Mouse (Mus musculus): ENCODE results near the gene Tubgcp4. TPM values are rescaled to one million over a fixed set of nuclear protein-coding genes. Genes with fewer than 3 reads are reported as not detected.
A peak's percentile ranks its signal among the peaks of the same experiment; 100 is the strongest.
"Not testable (repeated sequence)": the region's sequence is repeated elsewhere in the genome, so short reads cannot be mapped to it uniquely, and the experiment has no call there.

Gene Tubgcp4
- 51.9 and 58.0 TPM in 2 replicates for polyA plus RNA-seq (2014; fragmentation: Nextera tagmentation; extraction: Ambion mirVana)

DNA sequence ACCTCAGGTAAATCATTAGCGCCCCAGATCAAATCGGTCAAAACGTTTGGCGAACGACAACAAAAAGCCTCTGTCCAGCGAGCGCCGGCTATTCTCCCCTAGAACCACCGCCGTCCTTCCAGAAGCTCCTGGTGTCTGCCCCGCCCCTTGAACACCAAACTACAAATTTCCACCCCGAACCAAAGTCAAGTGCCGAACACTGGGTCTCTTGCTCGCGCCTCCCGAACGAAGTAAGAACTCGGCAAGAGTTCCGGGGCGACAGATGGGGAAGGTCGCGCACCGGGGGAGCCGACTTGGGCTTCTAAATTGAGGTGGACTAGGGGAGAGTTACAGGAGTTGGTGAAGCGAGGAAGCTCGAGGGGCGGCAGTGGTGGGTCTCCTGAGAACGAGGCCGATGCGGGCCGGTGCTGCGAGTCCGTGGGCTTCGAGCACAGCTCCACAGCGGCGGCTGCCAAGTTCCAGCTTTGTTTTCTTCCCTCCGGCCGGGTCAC lies at the start of gene Tubgcp4:
Tubgcp4 (plus strand) TSS at position 174 of the 491 bp plus-strand sequence.
- under 1% methylated on average over 38 of the region's 38 CpGs for WGBS
- ATAC-seq (ENCODE audit: insufficient read depth) (peak; percentile 51), DNase-seq (peak; percentile 62)
- H3K9me3 ChIP-seq (ENCODE audit: low read depth, low read length) = no peaks in the 10 kb centered on the region
- peaks cover 7% of the 10 kb centered on the region for H3K4me1 ChIP-seq (ENCODE audit: insufficient read depth)
- peak within 1 kb of the TSS; percentile 82 for H3K4me3 ChIP-seq (ENCODE audit: low read depth, low read length)
- peak within 1 kb of the TSS; percentile 87 for H3K27ac ChIP-seq (ENCODE audit: low read depth)
- H3K4me2 ChIP-seq = peak within 1 kb of the TSS; percentile 75
- peak within 1 kb of the TSS; percentile 83 for H3K9ac ChIP-seq
- H3K27me3 ChIP-seq (ENCODE audit: insufficient read depth, low read length) = no peaks in the 10 kb centered on the region
- peaks cover 29% of the 10 kb centered on the region for H3K36me3 ChIP-seq (ENCODE audit: insufficient read depth)
- TF ChIP-seq CTCF (IDR thresholded peaks at IDR 0.05; ENCODE audit: low read depth) = no peak

DNA sequence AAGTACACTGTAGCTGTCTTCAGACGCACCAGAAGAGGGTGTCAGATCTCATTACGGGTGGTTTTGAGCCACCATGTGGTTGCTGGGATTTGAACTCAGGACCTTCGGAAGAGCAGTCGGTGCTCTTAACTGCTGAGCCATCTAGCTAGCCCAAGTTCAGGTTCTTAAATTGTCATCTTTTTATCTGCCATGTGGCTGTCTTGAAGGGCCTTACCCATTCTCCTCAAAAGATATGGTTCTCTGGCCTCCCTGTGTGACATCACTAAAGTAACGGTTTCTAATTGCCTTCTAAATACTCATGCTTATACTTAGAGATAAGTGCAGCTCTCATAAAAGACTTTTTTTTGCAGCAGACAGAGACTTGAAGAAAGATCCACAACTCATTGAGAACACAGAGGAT lies 44.2 kb upstream of the Tubgcp4 start:
- not testable (repeated sequence) for H3K27me3 ChIP-seq (ENCODE audit: insufficient read depth, low read length); DNase-seq; H3K9ac ChIP-seq; H3K4me3 ChIP-seq (ENCODE audit: low read depth, low read length); ATAC-seq (ENCODE audit: insufficient read depth); H3K9me3 ChIP-seq (ENCODE audit: low read depth, low read length); H3K36me3 ChIP-seq (ENCODE audit: insufficient read depth); H3K4me2 ChIP-seq; H3K4me1 ChIP-seq (ENCODE audit: insufficient read depth); H3K27ac ChIP-seq (ENCODE audit: low read depth)
- 87% methylated on average over 5 of the region's 5 CpGs for WGBS

DNA sequence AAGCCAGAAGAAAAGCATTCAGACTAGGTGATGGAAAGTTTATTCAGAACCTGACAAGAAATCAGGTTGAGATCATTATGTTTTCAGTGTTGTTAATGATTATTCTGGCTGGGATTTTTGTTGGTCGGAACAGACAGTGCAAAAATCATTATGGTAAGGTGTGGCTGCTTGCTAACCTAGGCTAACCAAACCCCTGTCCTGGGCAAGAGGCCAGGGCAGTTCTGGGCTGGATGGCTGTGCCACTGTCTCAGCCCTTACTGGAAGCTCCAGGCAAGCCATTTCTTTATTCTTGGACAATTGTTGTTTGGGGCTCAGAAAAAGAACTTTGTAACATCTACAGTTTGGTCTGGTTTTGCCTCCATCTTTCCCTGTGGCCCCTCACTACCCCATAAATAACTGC lies 42.9 kb upstream of the Tubgcp4 start:
- Histone ChIP-seq H3K36me3 (ENCODE audit: insufficient read depth) (no peaks in the 10 kb centered on the region), H3K27ac (ENCODE audit: low read depth) (no peak overlapping the region), H3K9me3 (ENCODE audit: low read depth, low read length) (no peaks in the 10 kb centered on the region), H3K4me3 (ENCODE audit: low read depth, low read length) (no peak overlapping the region), H3K9ac (no peak overlapping the region), H3K4me2 (no peak overlapping the region), H3K27me3 (ENCODE audit: insufficient read depth, low read length) (no peaks in the 10 kb centered on the region), H3K4me1 (ENCODE audit: insufficient read depth) (no peaks in the 10 kb centered on the region)
- DNase-seq (no peak), ATAC-seq (ENCODE audit: insufficient read depth) (no peak)
- WGBS = 68% methylated on average over 1 of the region's 1 CpGs
- no peak for TF ChIP-seq CTCF (IDR thresholded peaks at IDR 0.05; ENCODE audit: low read depth)

DNA sequence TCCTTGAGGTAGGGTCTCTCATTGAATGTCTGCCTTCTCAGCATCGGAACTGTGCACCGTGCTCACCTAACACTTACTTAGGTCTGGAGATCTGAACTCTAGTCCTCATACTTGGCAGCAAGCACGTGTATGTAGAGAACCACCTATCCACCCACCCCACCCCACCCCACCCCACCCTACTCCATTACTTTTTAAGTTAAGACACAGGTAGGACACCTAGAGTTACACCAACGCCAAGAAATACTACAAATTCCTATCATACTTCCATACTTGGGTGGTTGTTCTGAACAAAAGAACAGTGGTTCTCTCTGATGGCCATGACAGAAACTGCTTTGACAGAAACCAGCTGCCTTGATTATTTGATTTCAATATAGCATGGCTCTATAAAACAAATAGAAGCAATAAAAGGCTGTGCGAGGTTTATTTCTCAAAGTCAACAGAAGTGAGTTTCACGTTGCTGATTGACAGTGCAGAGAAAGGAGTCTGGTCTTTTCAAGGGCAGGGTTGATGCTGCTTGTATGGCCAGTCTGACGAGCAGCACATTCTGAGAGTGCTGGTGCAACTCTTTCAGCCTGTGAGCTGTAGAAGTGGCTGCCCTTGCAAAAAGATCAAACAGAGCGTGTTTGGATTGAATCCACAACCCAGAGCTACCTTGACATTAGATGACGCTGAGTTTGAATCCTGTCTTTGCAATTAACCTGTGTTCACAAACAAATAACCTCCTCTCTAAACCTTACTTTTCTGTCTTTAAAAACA lies 41.4 kb upstream of the Tubgcp4 start:
- no peak overlapping the region for H3K9ac ChIP-seq
- DNase-seq = peak; percentile 34
- peak; percentile 70; the same call in 1 of the 2 replicates for ATAC-seq (ENCODE audit: insufficient read depth)
- H3K36me3 ChIP-seq (ENCODE audit: insufficient read depth) = no peaks in the 10 kb centered on the region
- H3K4me2 ChIP-seq = no peak overlapping the region
- 48% methylated on average over 9 of the region's 9 CpGs for WGBS
- H3K27me3 ChIP-seq (ENCODE audit: insufficient read depth, low read length) = no peaks in the 10 kb centered on the region
- no peaks in the 10 kb centered on the region for H3K4me1 ChIP-seq (ENCODE audit: insufficient read depth)
- TF ChIP-seq CTCF (IDR thresholded peaks at IDR 0.05; ENCODE audit: low read depth) = no peak
- H3K4me3 ChIP-seq (ENCODE audit: low read depth, low read length) = no peak overlapping the region
- no peak overlapping the region; the same call in 1 of the 2 replicates for H3K27ac ChIP-seq (ENCODE audit: low read depth)
- H3K9me3 ChIP-seq (ENCODE audit: low read depth, low read length) = no peaks in the 10 kb centered on the region

DNA sequence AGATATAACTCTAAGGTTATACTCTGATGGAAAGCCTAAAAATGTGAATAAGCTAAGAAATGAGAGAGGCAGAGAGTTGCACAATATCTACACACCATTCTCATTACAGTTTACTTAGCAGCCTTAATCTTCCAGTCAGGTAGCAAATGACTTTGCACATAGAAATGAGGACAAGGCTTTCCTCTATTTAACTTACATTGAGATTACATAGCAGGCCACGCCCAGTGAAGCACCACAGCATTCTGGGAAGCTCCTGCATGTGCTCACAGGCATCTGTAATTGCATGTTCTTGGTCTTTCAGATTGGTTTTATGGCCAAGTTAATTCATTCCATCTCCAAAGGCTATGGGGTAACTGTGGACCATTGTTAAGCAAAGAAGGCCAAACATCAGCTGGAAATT lies 37.6 kb upstream of the Tubgcp4 start:
- Histone ChIP-seq H3K4me3 (ENCODE audit: low read depth, low read length) (no peak overlapping the region), H3K9ac (no peak overlapping the region), H3K27ac (ENCODE audit: low read depth) (no peak overlapping the region), H3K9me3 (ENCODE audit: low read depth, low read length) (no peaks in the 10 kb centered on the region), H3K4me2 (no peak overlapping the region), H3K27me3 (ENCODE audit: insufficient read depth, low read length) (no peaks in the 10 kb centered on the region), H3K36me3 (ENCODE audit: insufficient read depth) (0 out of 2 replicates have a peak, but pooled peaks cover 4% of the 10 kb centered on the region), H3K4me1 (ENCODE audit: insufficient read depth) (no peaks in the 10 kb centered on the region)
- TF ChIP-seq CTCF (IDR thresholded peaks at IDR 0.05; ENCODE audit: low read depth) = no peak
- DNase-seq = no peak
- ATAC-seq (ENCODE audit: insufficient read depth) = no peak
- 61% methylated on average over 1 of the region's 1 CpGs for WGBS

DNA sequence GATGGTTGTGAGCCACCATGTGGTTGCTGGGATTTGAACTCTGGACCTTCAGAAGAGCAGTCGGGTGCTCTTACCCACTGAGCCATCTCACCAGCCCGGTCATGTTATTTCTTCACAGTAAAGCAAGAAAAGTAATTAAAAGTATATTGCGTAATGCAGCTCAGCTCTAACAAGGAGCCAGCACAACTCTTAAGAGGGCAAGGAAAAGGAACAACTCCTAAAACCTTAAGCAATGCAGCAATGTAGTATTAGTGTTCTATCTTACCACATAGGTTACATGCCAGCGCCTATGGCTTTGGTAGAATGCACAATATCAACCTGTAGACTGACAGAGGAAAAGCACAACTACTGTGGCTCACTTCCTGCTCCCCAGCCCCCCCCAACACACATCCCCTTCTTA lies 33.1 kb upstream of the Tubgcp4 start:
- no peak for ATAC-seq (ENCODE audit: insufficient read depth)
- peaks cover 8% of the 10 kb centered on the region; the same call in 1 of the 2 replicates for H3K9me3 ChIP-seq (ENCODE audit: low read depth, low read length)
- no peak for DNase-seq
- H3K27ac ChIP-seq (ENCODE audit: low read depth) = no peak overlapping the region
- H3K4me3 ChIP-seq (ENCODE audit: low read depth, low read length) = no peak overlapping the region
- no peak overlapping the region for H3K4me2 ChIP-seq
- H3K4me1 ChIP-seq (ENCODE audit: insufficient read depth) = peaks cover 7% of the 10 kb centered on the region
- no peaks in the 10 kb centered on the region for H3K27me3 ChIP-seq (ENCODE audit: insufficient read depth, low read length)
- over 99% methylated on average over 4 of the region's 4 CpGs for WGBS
- H3K9ac ChIP-seq = no peak overlapping the region
- TF ChIP-seq CTCF (IDR thresholded peaks at IDR 0.05; ENCODE audit: low read depth) = no peak
- H3K36me3 ChIP-seq (ENCODE audit: insufficient read depth) = peaks cover 16% of the 10 kb centered on the region

DNA sequence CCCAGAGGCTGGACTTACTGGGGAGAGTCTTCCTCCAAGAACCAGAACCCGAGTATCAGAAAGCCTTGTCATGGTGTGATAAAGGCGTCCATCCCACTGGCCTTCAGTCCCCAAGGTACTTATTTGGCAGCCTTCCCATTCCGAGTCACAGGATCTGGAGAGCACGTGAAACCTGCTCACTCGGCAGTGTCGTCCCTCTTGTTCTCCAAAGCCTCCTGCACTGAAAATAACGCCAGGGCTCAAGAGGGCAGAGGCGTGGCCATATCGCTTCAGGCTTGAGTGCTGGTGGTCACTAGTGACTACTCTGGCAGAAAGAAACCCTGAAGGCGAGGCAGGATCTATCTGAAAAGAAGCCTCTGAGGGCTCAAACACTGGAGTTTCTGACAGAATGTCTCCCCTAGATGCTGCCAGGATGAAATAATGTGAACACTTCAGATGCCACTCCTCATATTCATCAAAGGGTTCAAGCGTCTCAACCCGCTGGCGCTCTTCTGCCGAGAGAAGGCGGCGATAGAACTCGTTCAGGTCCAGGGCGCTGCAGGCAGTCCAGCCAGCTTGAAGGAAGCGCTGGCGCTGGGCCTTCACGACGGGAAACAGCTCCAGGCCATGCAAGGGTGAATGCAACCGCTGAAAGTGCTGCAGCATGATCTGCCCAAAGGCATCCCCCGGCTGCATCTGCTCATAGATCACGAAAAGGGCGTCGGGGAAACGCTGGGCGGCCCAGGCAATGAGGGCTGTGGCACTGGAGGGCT lies 31.0 kb upstream of the Tubgcp4 start:
- peak; percentile 52 for ATAC-seq (ENCODE audit: insufficient read depth)
- 38% methylated on average over 29 of the region's 29 CpGs for WGBS
- H3K27ac ChIP-seq (ENCODE audit: low read depth) = peak overlapping the region; percentile 99

More for the DNA sequence above, 31.0 kb upstream of the Tubgcp4 start:
- H3K4me2 ChIP-seq = peak overlapping the region; percentile 93
- DNase-seq = peak; percentile 56
- H3K4me3 ChIP-seq (ENCODE audit: low read depth, low read length) = peak overlapping the region; percentile 67
- H3K27me3 ChIP-seq (ENCODE audit: insufficient read depth, low read length) = no peaks in the 10 kb centered on the region
- no peak for TF ChIP-seq CTCF (IDR thresholded peaks at IDR 0.05; ENCODE audit: low read depth)
- H3K9ac ChIP-seq = peak overlapping the region; percentile 90
- peaks cover 27% of the 10 kb centered on the region for H3K36me3 ChIP-seq (ENCODE audit: insufficient read depth)
- peaks cover 8% of the 10 kb centered on the region; the same call in 1 of the 2 replicates for H3K9me3 ChIP-seq (ENCODE audit: low read depth, low read length)
- H3K4me1 ChIP-seq (ENCODE audit: insufficient read depth) = peaks cover 7% of the 10 kb centered on the region
